Mouse (Mus musculus) megakaryocyte progenitor cell, adult 5-6 weeks (primary cell): ENCODE measurements at regions not wholly inside any gene's neighbourhood (a gene's known extent, or its start where the extent isn't known, plus 50 kb on each side); places are given as distances from the start of the nearest gene placed in this dataset.
A peak's percentile ranks its signal among the peaks of the same experiment; 100 is the strongest.

Experiments used
- ATAC-seq: replicated peaks from 2 replicates; pipeline ENCODE4 v1.8.0; 2016; ENCODE audit warnings: mild to moderate bottlenecking, moderate TSS enrichment, inconsistent platforms; ENCODE audit not compliant: poor library complexity

DNA sequence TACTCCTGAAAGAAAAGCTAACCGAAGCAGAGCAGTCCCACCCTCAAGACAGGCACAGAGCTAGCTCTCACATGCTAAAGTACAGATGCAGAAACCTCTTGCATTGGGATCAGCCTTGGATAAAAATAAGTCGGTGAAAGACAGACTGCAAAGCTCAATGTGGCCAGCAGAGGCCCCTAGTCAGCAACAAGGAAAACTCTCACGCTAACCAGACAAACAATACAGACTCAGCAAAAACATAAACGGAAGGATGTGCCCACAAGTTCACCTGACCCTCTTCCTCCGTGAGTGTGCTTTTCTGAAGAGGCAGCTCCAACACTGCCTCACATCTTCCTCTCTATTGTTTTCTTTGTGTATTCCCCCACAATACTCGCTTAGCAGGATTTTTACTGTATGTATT, 77.8 kb downstream of the Rpia start:
- peak; percentile 86 for ATAC-seq

- no peak for ATAC-seq
Observed at GRCm38 (mm10) chr6:70713665-70714064, 78.4 kb downstream of the Rpia start.

DNA sequence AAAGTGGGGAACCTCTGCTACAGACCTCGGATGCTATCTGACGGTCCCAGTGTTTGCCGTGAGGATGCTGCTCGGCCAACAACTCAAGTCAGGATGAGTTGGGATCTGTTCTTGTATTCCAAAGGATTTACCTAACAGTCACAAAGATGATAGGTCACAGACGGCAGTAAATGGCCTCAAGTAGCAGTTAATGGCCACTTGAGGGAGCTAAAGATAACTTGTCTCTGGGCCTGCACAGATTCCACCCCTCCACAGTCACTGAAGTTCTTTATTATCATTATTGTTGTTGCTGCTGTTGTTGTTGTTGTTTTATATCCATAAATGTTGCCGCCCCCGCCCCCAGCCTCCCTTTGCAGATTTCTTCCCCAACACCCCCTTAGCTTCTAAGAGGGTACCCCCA, 78.9 kb downstream of the Rpia start:
- ATAC-seq, result peak; percentile 35

DNA sequence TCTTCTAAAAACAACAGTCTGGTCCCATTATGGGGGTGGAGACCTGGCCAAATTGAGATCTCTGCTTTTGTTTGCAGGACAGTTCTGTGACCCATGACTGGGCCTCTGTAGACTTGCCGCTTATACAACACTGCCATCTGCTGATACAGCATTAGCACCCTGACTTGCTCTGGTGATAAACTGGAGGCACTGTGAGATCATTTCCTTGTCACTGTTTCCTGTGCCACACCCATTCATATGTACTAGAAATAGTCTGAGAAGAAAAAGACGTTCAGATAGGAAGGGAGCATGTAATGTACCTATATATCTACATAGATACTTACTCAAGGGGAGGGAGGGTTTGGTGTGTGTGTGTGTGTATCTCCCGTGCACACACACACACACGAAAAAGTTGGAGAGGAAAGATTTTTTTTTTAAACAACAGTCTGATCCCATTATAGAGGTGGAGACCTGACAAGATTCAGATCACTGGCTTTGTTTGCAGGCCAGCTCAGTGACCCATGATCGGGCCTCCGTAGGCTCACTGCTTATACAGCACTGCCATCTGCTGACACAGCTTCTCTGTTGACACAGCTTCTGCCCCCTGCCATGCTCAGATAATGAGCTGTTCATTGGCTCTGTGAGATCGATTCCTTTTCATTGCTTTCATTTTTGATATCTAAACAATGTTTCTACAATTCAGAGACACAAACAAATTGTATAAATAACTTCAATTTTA, 82.5 kb downstream of the Rpia start:
- ATAC-seq, result peak; percentile 89

DNA sequence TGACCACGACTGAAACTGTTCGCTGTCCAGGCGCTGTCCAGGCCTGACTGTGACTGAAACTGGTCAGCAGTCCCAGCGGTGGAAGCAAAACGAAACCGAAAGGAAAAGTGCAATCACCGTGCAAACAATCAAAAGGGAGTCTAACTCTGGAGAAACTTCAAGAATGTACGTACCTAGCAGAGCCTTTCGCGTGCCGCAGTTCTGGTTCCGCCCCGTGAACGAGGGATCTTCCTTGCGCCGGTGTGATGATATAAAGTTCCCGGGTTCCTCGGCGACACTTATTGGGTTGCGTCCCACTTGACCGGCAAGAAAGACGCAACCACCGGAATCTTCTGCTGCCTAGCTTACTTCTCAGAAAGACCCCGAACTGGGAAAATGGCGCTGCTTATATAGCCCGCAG, 96.4 kb downstream of the Rpia start:
- ATAC-seq, result no peak
